Mouse (Mus musculus) adipose tissue, adult 10 weeks (tissue): ENCODE results near the gene Hnrnpr. TPM values are rescaled to one million over a fixed set of nuclear protein-coding genes. Genes with fewer than 3 reads are reported as not detected.

ENCODE experiments used
- polyA plus RNA-seq: library from polyadenylated mRNA; stranded (reverse); fragments of 350-450 nt; fragmentation: Illumina TruSeq; extraction: RNeasy Lipid Tissue Mini Kit (QIAGEN cat#74804); gene quantifications from one replicate; pipeline ENCODE4 v1.2.3, GENCODE M21; 2014; ENCODE audit warnings: low read depth, low replicate concordance

Hnrnpr gene
- 58.4 TPM for polyA plus RNA-seq

DNA sequence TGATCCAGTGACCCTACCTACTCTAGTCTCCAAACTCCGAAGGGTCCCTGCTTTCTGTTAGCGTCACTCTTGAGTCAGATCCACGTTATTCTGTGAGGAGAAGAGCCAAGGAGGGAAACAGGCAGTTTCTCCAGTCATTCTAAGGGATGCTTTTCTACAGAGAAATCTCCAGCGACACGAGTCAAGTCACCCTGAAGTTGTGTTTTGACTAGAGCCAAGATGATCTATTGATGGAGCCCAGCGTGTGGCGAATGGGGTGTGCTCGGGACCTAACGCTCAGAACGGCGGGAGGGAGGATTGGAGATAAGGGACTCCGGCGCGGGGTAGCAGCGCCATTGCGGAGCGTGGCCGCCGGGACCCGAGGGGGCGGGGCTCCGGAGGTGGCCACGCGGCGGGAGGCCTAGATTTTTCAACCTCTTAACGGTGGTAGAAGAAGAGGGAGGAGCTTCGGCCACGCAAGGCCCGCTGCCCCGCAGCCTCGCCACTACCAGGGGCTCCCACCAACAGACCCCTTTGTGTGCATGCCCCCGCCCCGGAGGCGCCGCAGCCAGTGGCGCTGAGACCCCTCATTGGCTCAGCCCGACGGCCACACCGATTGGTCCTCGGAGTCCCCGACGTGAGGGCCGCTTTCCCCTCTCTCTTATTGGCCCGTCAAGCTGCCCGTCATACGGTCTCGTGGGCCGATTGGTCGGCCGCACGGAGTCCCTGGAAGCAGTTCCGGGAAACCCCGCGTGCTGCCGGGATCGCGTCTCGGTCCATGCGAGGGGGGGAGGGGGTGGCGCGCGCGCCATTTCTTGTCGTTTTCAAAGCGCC lies at the start of gene Hnrnpr:
Gene Hnrnpr, plus strand, starts transcription at position 714 of the 813 bp plus-strand sequence.

DNA sequence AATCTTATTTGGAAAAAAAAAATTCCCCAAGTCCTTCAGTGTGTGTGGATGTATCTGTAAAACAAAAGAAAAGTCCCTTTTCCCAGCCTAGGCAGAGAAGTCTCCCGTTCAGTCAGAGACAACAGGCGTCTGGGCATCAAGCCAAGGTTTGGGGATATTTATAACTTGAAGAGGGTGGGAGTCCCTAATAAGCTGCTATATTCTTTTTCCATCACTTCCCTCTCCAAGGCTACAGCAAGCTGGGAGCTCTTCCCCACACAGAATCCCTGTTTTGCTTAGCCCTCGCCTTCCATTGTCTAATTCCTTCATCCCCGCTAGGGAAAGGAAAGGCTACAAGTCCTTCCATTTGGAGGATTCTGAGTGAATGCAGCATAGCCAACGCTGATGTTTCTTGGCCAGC lies 26.3 kb upstream of the Hnrnpr start, which contains the start of gene Zfp46:
Gene Zfp46, plus strand, starts transcription at position 229 of the 400 bp plus-strand sequence.

Other genes starting within 250 kb of the Hnrnpr start
- gene Id3, start 167.4 kb upstream of the Hnrnpr start, polyA plus RNA-seq, result 58.8 TPM
- gene E2f2, start 138.5 kb upstream of the Hnrnpr start, polyA plus RNA-seq, result 0.99 TPM
- gene Asap3, start 104.6 kb upstream of the Hnrnpr start, polyA plus RNA-seq, result 5.0 TPM
- gene Tcea3, start 63.2 kb upstream of the Hnrnpr start, polyA plus RNA-seq, result 17.5 TPM
- 20.5 TPM for gene Zfp46, start 26.3 kb upstream of the Hnrnpr start, polyA plus RNA-seq
- gene Htr1d, start 112.6 kb downstream of the Hnrnpr start, polyA plus RNA-seq, result not detected
- 0.58 TPM for gene 6030445D17Rik, start 151.3 kb downstream of the Hnrnpr start, polyA plus RNA-seq
- gene Luzp1, start 158.8 kb downstream of the Hnrnpr start, polyA plus RNA-seq, result 18.3 TPM